Mouse (Mus musculus) MEL (cell line): ENCODE data around the gene Olfr1366. TPM values are rescaled to one million over a fixed set of nuclear protein-coding genes. Genes with fewer than 3 reads are reported as not detected.

Source experiments
- DNase-seq: peaks from one replicate; pipeline ENCODE4 v3.0.0; 2011; ENCODE audit warnings: low read depth, low spot score
- H3K27ac ChIP-seq: 2 replicates; pipeline ENCODE4 v1.5.1; 2012; ENCODE audit warnings: low read depth, mild to moderate bottlenecking, control low read depth, low read length, moderate library complexity; ENCODE audit not compliant: control insufficient read depth
- H3K27me3 ChIP-seq, 2 experiments: fragments of 150-350 bp in 1 of 2; sonication (generic) in 1 of 2; 2 replicates each; pipeline ENCODE4 v1.6.1; 2012; ENCODE audit warnings: low read length in 2 of 2, mild to moderate bottlenecking in 2 of 2, improper control_type of control experiment in 1 of 2, moderate library complexity in 1 of 2; ENCODE audit not compliant: insufficient read depth in 2 of 2, control insufficient read depth in 1 of 2
- H3K36me3 ChIP-seq, 2 experiments: 2 replicates each; pipeline ENCODE4 v1.6.1; 2012 to 2014; ENCODE audit warnings: low read length in 2 of 2, improper control_type of control experiment in 1 of 2, inconsistent platforms in 1 of 2, mild to moderate bottlenecking in 1 of 2; ENCODE audit not compliant: insufficient read depth in 2 of 2, control insufficient read depth in 1 of 2
- H3K4me1 ChIP-seq, 2 experiments: fragments of 150-350 bp in 1 of 2; sonication (generic) in 1 of 2; 2 replicates each; pipeline ENCODE4 v1.6.1; 2012; ENCODE audit warnings: low read length in 2 of 2, improper control_type of control experiment in 1 of 2, mild to moderate bottlenecking in 1 of 2; ENCODE audit not compliant: insufficient read depth in 2 of 2, control insufficient read depth in 1 of 2
- H3K4me3 ChIP-seq, 2 experiments: fragments of 150-350 bp in 1 of 2; sonication (generic) in 1 of 2; 2 replicates each; pipeline ENCODE4 v1.5.1; 2012; ENCODE audit warnings: low read depth in 2 of 2, low read length in 2 of 2, mild to moderate bottlenecking in 2 of 2, moderate library complexity in 2 of 2, control low read depth in 1 of 2, improper control_type of control experiment in 1 of 2; ENCODE audit not compliant: control insufficient read depth in 1 of 2, insufficient read depth in 1 of 2
- H3K79me2 ChIP-seq: 2 replicates; pipeline ENCODE4 v1.6.1; 2012; ENCODE audit warnings: mild to moderate bottlenecking, low read length, moderate library complexity; ENCODE audit not compliant: control insufficient read depth, poor library complexity, insufficient read depth
- H3K9ac ChIP-seq: 2 replicates; pipeline ENCODE4 v1.6.1; 2012; ENCODE audit warnings: low read depth, mild to moderate bottlenecking, control low read depth, low read length, moderate library complexity; ENCODE audit not compliant: control insufficient read depth, poor library complexity, severe bottlenecking
- H3K9me3 ChIP-seq: fragments of 150-350 bp; sonication (generic); replicated peaks from 2 replicates; pipeline ENCODE4 v1.6.1; 2012; ENCODE audit warnings: mild to moderate bottlenecking, low read length, improper control_type of control experiment, moderate library complexity; ENCODE audit not compliant: insufficient read depth
- BHLHE40 ChIP-seq: IDR thresholded peaks from 2 replicates; pipeline ENCODE4 v1.6.1; 2012; ENCODE audit warnings: low read depth, mild to moderate bottlenecking, inconsistent platforms, low read length, improper control_type of control experiment, borderline replicate concordance
- CHD1 ChIP-seq: IDR thresholded peaks from 2 replicates; pipeline ENCODE4 v1.6.1; 2012; ENCODE audit warnings: low read depth, mild to moderate bottlenecking, inconsistent platforms, low read length, improper control_type of control experiment
- CHD2 ChIP-seq: IDR thresholded peaks from 2 replicates; pipeline ENCODE4 v1.6.1; 2011; ENCODE audit warnings: low read length, improper control_type of control experiment
- CTCF ChIP-seq, 3 experiments: IDR thresholded peaks in 2 of 3; conservative IDR thresholded peaks in 1 of 3; 2 replicates each; pipeline ENCODE4 v1.5.1; 2011 to 2012; ENCODE audit warnings: low read length in 3 of 3, low read depth in 2 of 3, mild to moderate bottlenecking in 2 of 3, improper control_type of control experiment in 1 of 3, inconsistent platforms in 1 of 3, mixed read lengths in 1 of 3, moderate library complexity in 1 of 3; ENCODE audit not compliant: control insufficient read depth in 1 of 3, insufficient read depth in 1 of 3, poor library complexity in 1 of 3, severe bottlenecking in 1 of 3
- E2F4 ChIP-seq: IDR thresholded peaks from 2 replicates; pipeline ENCODE4 v1.6.1; 2011; ENCODE audit warnings: low read depth, low read length, improper control_type of control experiment, borderline replicate concordance
- ELF1 ChIP-seq: IDR thresholded peaks from 2 replicates; pipeline ENCODE4 v1.6.1; 2014; ENCODE audit warnings: low read depth, mild to moderate bottlenecking, inconsistent platforms, low read length, improper control_type of control experiment, moderate library complexity
- EP300 ChIP-seq, 2 experiments: IDR thresholded peaks; 2 replicates each; pipeline ENCODE4 v1.6.1; 2011; ENCODE audit warnings: improper control_type of control experiment in 2 of 2, low read length in 2 of 2, low read depth in 1 of 2, mild to moderate bottlenecking in 1 of 2
- ETS1 ChIP-seq: IDR thresholded peaks from 2 replicates; pipeline ENCODE4 v1.6.1; 2012; ENCODE audit warnings: low read depth, mild to moderate bottlenecking, inconsistent platforms, low read length, improper control_type of control experiment, moderate library complexity
- GABPA ChIP-seq: IDR thresholded peaks from 2 replicates; pipeline ENCODE4 v1.6.1; 2012; ENCODE audit warnings: low read depth, mild to moderate bottlenecking, inconsistent platforms, low read length, improper control_type of control experiment, moderate library complexity
- HCFC1 ChIP-seq: IDR thresholded peaks from 2 replicates; pipeline ENCODE4 v1.6.1; 2012; ENCODE audit warnings: low read depth, mild to moderate bottlenecking, inconsistent platforms, low read length, improper control_type of control experiment, moderate library complexity
- JUND ChIP-seq: IDR thresholded peaks from 2 replicates; pipeline ENCODE4 v1.6.1; 2011; ENCODE audit warnings: low read depth, mild to moderate bottlenecking, improper control_type of control experiment, low read length
- KAT2A ChIP-seq: conservative IDR thresholded peaks from 2 replicates; pipeline ENCODE4 v1.6.1; 2012; ENCODE audit warnings: low read depth, low read length, improper control_type of control experiment, inconsistent platforms
- MAFK ChIP-seq: IDR thresholded peaks from 2 replicates; pipeline ENCODE4 v1.6.1; 2011; ENCODE audit warnings: low read depth, mild to moderate bottlenecking, low read length, improper control_type of control experiment, borderline replicate concordance
- MAX ChIP-seq: IDR thresholded peaks from 2 replicates; pipeline ENCODE4 v1.6.1; 2011; ENCODE audit warnings: low read length, improper control_type of control experiment
- MAZ ChIP-seq: IDR thresholded peaks from 2 replicates; pipeline ENCODE4 v1.6.1; 2012; ENCODE audit warnings: low read depth, mild to moderate bottlenecking, inconsistent platforms, low read length, improper control_type of control experiment
- MEF2A ChIP-seq: IDR thresholded peaks from 2 replicates; pipeline ENCODE4 v1.6.1; 2014; ENCODE audit warnings: low read depth, mild to moderate bottlenecking, inconsistent platforms, low read length, improper control_type of control experiment; ENCODE audit not compliant: poor library complexity, insufficient replicate concordance, severe bottlenecking; ENCODE audit errors: extremely low read depth
- MXI1 ChIP-seq: IDR thresholded peaks from 2 replicates; pipeline ENCODE4 v1.6.1; 2011; ENCODE audit warnings: mild to moderate bottlenecking, low read depth, low read length, improper control_type of control experiment
- MYB ChIP-seq: IDR thresholded peaks from 2 replicates; pipeline ENCODE4 v1.6.1; 2011; ENCODE audit warnings: mild to moderate bottlenecking, low read depth, low read length, improper control_type of control experiment
- MYC ChIP-seq: IDR thresholded peaks from 2 replicates; pipeline ENCODE4 v1.6.1; 2011; ENCODE audit warnings: low read depth, mild to moderate bottlenecking, low read length, improper control_type of control experiment, moderate library complexity
- NELFE ChIP-seq: IDR thresholded peaks from 2 replicates; pipeline ENCODE4 v1.6.1; 2011; ENCODE audit warnings: low read depth, low read length, improper control_type of control experiment
- NRF1 ChIP-seq: IDR thresholded peaks from 2 replicates; pipeline ENCODE4 v1.6.1; 2014; ENCODE audit warnings: low read depth, mild to moderate bottlenecking, inconsistent platforms, low read length, improper control_type of control experiment, moderate library complexity; ENCODE audit not compliant: poor library complexity, insufficient read depth, severe bottlenecking
- POLR2A ChIP-seq, 2 experiments: IDR thresholded peaks; 2 replicates each; pipeline ENCODE4 v1.6.1; 2011 to 2012; ENCODE audit warnings: low read length in 2 of 2, mild to moderate bottlenecking in 2 of 2, control low read depth in 1 of 2, improper control_type of control experiment in 1 of 2, low read depth in 1 of 2, moderate library complexity in 1 of 2; ENCODE audit not compliant: control insufficient read depth in 1 of 2, insufficient read depth in 1 of 2, poor library complexity in 1 of 2
- POLR2AphosphoS2 ChIP-seq: IDR thresholded peaks from 2 replicates; pipeline ENCODE4 v1.6.1; 2011; ENCODE audit warnings: low read length, improper control_type of control experiment
- POLR2AphosphoS5 ChIP-seq: IDR thresholded peaks from 2 replicates; pipeline ENCODE4 v1.6.1; 2012; ENCODE audit warnings: low read depth, borderline replicate concordance, mild to moderate bottlenecking, inconsistent platforms, low read length, moderate library complexity, mixed read lengths
- RAD21 ChIP-seq: IDR thresholded peaks from 2 replicates; pipeline ENCODE4 v1.6.1; 2011; ENCODE audit warnings: mild to moderate bottlenecking, low read depth, low read length, improper control_type of control experiment
- RCOR1 ChIP-seq: IDR thresholded peaks from 2 replicates; pipeline ENCODE4 v1.6.1; 2012; ENCODE audit warnings: low read depth, mild to moderate bottlenecking, inconsistent platforms, low read length, improper control_type of control experiment
- SMC3 ChIP-seq: IDR thresholded peaks from 2 replicates; pipeline ENCODE4 v1.6.1; 2011; ENCODE audit warnings: low read depth, low read length, improper control_type of control experiment
- TAL1 ChIP-seq: IDR thresholded peaks from 2 replicates; pipeline ENCODE4 v1.6.1; 2012; ENCODE audit warnings: mild to moderate bottlenecking, inconsistent platforms, low read length, moderate library complexity, mixed read lengths
- TBP ChIP-seq: IDR thresholded peaks from 2 replicates; pipeline ENCODE4 v1.8.0; 2011; ENCODE audit warnings: low read depth, low read length, improper control_type of control experiment
- TCF12 ChIP-seq: IDR thresholded peaks from 2 replicates; pipeline ENCODE4 v1.6.1; 2014; ENCODE audit warnings: low read depth, mild to moderate bottlenecking, inconsistent platforms, low read length, improper control_type of control experiment, moderate library complexity
- UBTF ChIP-seq: IDR thresholded peaks from 2 replicates; pipeline ENCODE4 v1.6.1; 2012; ENCODE audit warnings: low read depth, mild to moderate bottlenecking, inconsistent platforms, low read length, improper control_type of control experiment, moderate library complexity, borderline replicate concordance; ENCODE audit not compliant: insufficient read depth
- USF1 ChIP-seq: IDR thresholded peaks from 2 replicates; pipeline ENCODE4 v1.6.1; 2014; ENCODE audit warnings: low read depth, mild to moderate bottlenecking, inconsistent platforms, low read length, improper control_type of control experiment, moderate library complexity
- USF2 ChIP-seq, 2 experiments: IDR thresholded peaks; 2 replicates each; pipeline ENCODE4 v1.6.1; 2011 to 2012; ENCODE audit warnings: improper control_type of control experiment in 2 of 2, low read length in 2 of 2, borderline replicate concordance in 1 of 2, inconsistent platforms in 1 of 2, low read depth in 1 of 2, mild to moderate bottlenecking in 1 of 2; ENCODE audit not compliant: insufficient read depth in 1 of 2
- ZC3H11A ChIP-seq: IDR thresholded peaks from 2 replicates; pipeline ENCODE4 v1.6.1; 2012; ENCODE audit warnings: low read depth, mild to moderate bottlenecking, inconsistent platforms, low read length, improper control_type of control experiment
- ZKSCAN1 ChIP-seq: IDR thresholded peaks from 2 replicates; pipeline ENCODE4 v1.6.1; 2012; ENCODE audit warnings: low read depth, mild to moderate bottlenecking, inconsistent platforms, low read length, improper control_type of control experiment, moderate library complexity
- ZMIZ1 ChIP-seq: IDR thresholded peaks from 2 replicates; pipeline ENCODE4 v1.6.1; 2012; ENCODE audit warnings: low read depth, mild to moderate bottlenecking, inconsistent platforms, low read length, improper control_type of control experiment, moderate library complexity
- ZNF384 ChIP-seq: IDR thresholded peaks from 2 replicates; pipeline ENCODE4 v1.6.1; 2012; ENCODE audit warnings: low read depth, mild to moderate bottlenecking, inconsistent platforms, low read length, improper control_type of control experiment
- polyA plus RNA-seq, 2 experiments: library from polyadenylated mRNA; stranded (reverse) in 1 of 2; unstranded in 1 of 2; fragments of >175 nt in 1 of 2; fragments of >200 nt in 1 of 2; gene quantifications; 2 replicates each; pipeline versions ENCODE4 v1.2.1 to v1.2.4; 2012; ENCODE audit warnings: low replicate concordance in 2 of 2, low read depth in 1 of 2; ENCODE audit not compliant: insufficient read length in 2 of 2, insufficient read depth in 1 of 2, missing spikeins in 1 of 2
- total RNA-seq: library from RNA; depleted of rRNA; stranded (reverse); fragments of 300-350 nt; gene quantifications from 2 replicates; pipeline ENCODE4 v1.2.3, GENCODE M21; 2012

Gene Olfr1366
- total and polyA plus RNA-seq, 3 experiments = 0.04 TPM; not detected in 2

GRCm38 (mm10) chr13:21530781-21531201 lies 11.8 kb downstream of the Olfr1366 start, which contains the start of gene Zkscan8:
Zkscan8 (minus strand) TSS chr13:21531120.
- peak; percentile 92 for DNase-seq
- H3K27ac ChIP-seq = peak within 1 kb of the TSS; percentile 72
- H3K4me3 ChIP-seq = peak within 1 kb of the TSS; percentile 75 to 97
- peaks cover 5% of the 10 kb centered on the region; the same call in 1 of the 2 replicates for H3K79me2 ChIP-seq
- peaks cover 0 to 2% of the 10 kb centered on the region in 2 experiments; a peak in 2 of 4 replicates for H3K36me3 ChIP-seq
- no peaks in the 10 kb centered on the region; a peak in 3 of 4 replicates for H3K27me3 ChIP-seq
- no peaks in the 10 kb centered on the region; a peak in 1 of 4 replicates for H3K4me1 ChIP-seq
- H3K9ac ChIP-seq = peak within 1 kb of the TSS; percentile 100
- H3K9me3 ChIP-seq = no peaks in the 10 kb centered on the region
- TF ChIP-seq POLR2AphosphoS5 (no peak), MAFK (no peak), CHD2 (no peak), ZC3H11A (no peak), EP300 (IDR thresholded peaks at IDR 0.05; ENCODE audit: low read depth in 1 of 2, low read length in 2 of 2) (no peak), RAD21 (no peak), MAX (peak; percentile 44; the same call in 1 of the 2 replicates), CTCF (IDR thresholded peaks at IDR 0.05 in 2 of 3, conservative IDR thresholded peaks at IDR 0.05 in 1 of 3; ENCODE audit: control insufficient read depth in 1 of 3, insufficient read depth in 1 of 3, low read depth in 2 of 3, low read length in 3 of 3, poor library complexity in 1 of 3, severe bottlenecking in 1 of 3) (0 out of 6 replicates have a peak, but pooled peaks of 1 of the 3 experiments have one; percentile 5), HCFC1 (peak; percentile 86), E2F4 (no peak), MAZ (no peak), GABPA (peak; percentile 47; the same call in 1 of the 2 replicates), NELFE (peak; percentile 84), TBP (peak; percentile 70), ELF1 (peak; percentile 81), NRF1 (no peak), BHLHE40 (no peak), CHD1 (no peak), RCOR1 (0 out of 2 replicates have a peak, but pooled peaks have one; percentile 23), POLR2AphosphoS2 (0 out of 2 replicates have a peak, but pooled peaks have one; percentile 40), POLR2A (IDR thresholded peaks at IDR 0.05; ENCODE audit: control insufficient read depth in 1 of 2, insufficient read depth in 1 of 2, low read depth in 1 of 2, low read length in 2 of 2, poor library complexity in 1 of 2) (peak; percentile 75 to 85), MYC (peak; percentile 30; the same call in 1 of the 2 replicates), KAT2A (no peak; the same call in 1 of the 2 replicates), JUND (no peak), UBTF (0 out of 2 replicates have a peak, but pooled peaks have one; percentile 77), ZMIZ1 (no peak), MEF2A (no peak), USF2 (IDR thresholded peaks at IDR 0.05; ENCODE audit: borderline replicate concordance in 1 of 2, insufficient read depth in 1 of 2, low read depth in 1 of 2, low read length in 2 of 2) (no peak), TCF12 (peak; percentile 67), MXI1 (peak; percentile 66), ZKSCAN1 (no peak), USF1 (no peak), ETS1 (peak; percentile 20; the same call in 1 of the 2 replicates), TAL1 (no peak), MYB (no peak), SMC3 (no peak), ZNF384 (no peak)
